Mouse (Mus musculus): ENCODE data around the gene Gan.

- TF ChIP-seq GATA1 (IDR thresholded peaks at IDR 0.05; ENCODE audit: low read length) (no peak), TAL1 (IDR thresholded peaks at IDR 0.05; ENCODE audit: low read length) (no peak)
Measured at GRCm38 (mm10) chr8:117242286-117242685, 84.4 kb downstream of the Gan start.
